Mouse (Mus musculus) gastrocnemius, adult 2 months (tissue): ENCODE results near the gene Srp14. TPM values are rescaled to one million over a fixed set of nuclear protein-coding genes. Genes with fewer than 3 reads are reported as not detected.
A peak's percentile ranks its signal among the peaks of the same experiment; 100 is the strongest.

ENCODE experiments used
- DNase-seq: peaks from one replicate; pipeline ENCODE4 v3.0.0; 2022
- H3K27ac ChIP-seq: fragments of 200-600 bp; 2 replicates; pipeline ENCODE4 v1.8.1; 2022; ENCODE audit warnings: mild to moderate bottlenecking
- H3K4me3 ChIP-seq: fragments of 200-600 bp; 2 replicates; pipeline ENCODE4 v1.8.1; 2022; ENCODE audit warnings: mild to moderate bottlenecking, moderate library complexity
- CTCF ChIP-seq: fragments of 200-600 bp; IDR thresholded peaks from 2 replicates; pipeline ENCODE4 v1.8.1; 2022; ENCODE audit warnings: antibody characterized with exemption, mild to moderate bottlenecking, moderate library complexity
- intact Hi-C: fragments of 180-260 bp; cut with DNase I; formaldehyde crosslinking; loops from one replicate; pipeline ENCODE4 v1.15.1; 2025
- total RNA-seq, 2 experiments: library from RNA; stranded (reverse); gene quantifications; 2 replicates each; pipeline ENCODE4 v1.2.3; 2021

The Srp14 gene
- total RNA-seq, 2 experiments from 2014 or later, result 120 to 133 TPM

DNA sequence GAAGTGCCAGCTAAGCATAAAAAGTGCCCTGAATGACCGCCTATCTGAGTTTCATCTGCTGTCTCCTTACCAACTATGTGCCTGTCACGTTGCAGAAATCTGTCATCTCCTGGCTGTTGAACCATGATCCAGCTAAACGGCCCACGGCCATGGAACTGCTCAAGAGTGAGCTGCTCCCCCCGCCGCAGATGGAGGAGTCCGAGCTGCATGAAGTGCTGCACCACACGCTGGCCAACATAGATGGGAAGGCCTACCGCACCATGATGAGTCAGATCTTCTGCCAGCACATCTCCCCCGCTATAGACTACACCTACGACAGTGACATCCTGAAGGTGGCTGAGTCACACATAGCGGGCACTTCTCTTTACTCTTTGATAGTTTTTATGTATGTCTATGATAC, 31.3 kb downstream of the Srp14 start:
- intact Hi-C loops, result no loop called here
- H3K27ac ChIP-seq, result no peak overlapping the region
- TF ChIP-seq CTCF, result no peak
- no peak for DNase-seq
- no peak overlapping the region for H3K4me3 ChIP-seq

- intact Hi-C loops, result no loop called here
- H3K4me3 ChIP-seq, result no peak overlapping the region
- no peak overlapping the region for H3K27ac ChIP-seq
- no peak for DNase-seq
- no peak for TF ChIP-seq CTCF
Measured at GRCm38 (mm10) chr2:118445696-118446674, 33.5 kb downstream of the Srp14 start.

DNA sequence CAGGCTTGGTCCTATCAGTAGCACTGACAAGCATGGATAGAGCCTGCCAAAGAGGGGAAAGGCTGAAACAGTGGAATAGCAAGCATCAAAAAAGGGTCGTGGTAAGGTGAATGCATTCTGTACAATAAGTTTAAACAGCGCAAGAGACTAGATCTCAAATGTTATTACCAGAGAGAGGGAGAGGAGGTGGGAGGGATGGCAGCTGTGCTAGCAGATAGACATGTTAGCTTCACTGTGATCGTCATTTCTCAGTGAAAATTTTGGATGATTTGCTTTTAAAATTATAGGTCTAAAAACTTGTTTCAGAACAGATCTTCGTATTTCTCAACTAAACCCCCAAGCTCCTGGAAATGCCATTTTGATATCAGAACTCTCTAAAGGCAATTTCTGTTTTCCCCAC, 36.8 kb downstream of the Srp14 start:
- DNase-seq, result no peak
- H3K4me3 ChIP-seq, result no peak overlapping the region
- H3K27ac ChIP-seq, result no peak overlapping the region
- intact Hi-C loops, result no loop called here
- TF ChIP-seq CTCF, result no peak

- DNase-seq, result no peak
- Histone ChIP-seq H3K4me3 (no peak overlapping the region), H3K27ac (no peak overlapping the region)
- no peak for TF ChIP-seq CTCF
- intact Hi-C loops, result no loop called here
Measured at GRCm38 (mm10) chr2:118442172-118442571, 37.3 kb downstream of the Srp14 start.

DNA sequence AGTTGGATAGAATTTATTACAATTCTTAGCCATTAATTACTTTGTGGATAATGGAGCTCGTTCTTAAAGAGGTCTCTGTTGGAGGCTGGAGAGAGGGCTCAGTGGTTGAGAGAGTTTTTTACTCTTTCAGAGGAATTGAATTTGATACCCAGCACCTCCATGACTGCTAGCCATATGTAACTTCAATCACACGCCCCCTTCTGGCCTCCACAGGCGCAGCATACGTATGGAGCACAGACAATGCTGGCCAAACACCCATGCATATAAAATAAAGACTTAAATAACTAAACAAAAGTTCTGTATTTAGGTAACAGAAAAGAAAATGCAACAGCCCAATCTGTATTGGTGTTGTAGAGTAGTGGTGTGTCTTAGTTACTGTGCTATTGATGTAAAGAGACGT, 47.9 kb downstream of the Srp14 start:
- DNase-seq, result peak; percentile 41
- peak; percentile 72 for TF ChIP-seq CTCF
- H3K27ac ChIP-seq, result no peak overlapping the region
- intact Hi-C loops, result loop anchor here (1.0 kb wide), 1 partner anchor 168 kb away; no protein-coding TSS in a partner anchor
- H3K4me3 ChIP-seq, result no peak overlapping the region

GRCm38 (mm10) chr2:118430630-118431029, 48.9 kb downstream of the Srp14 start:
- Histone ChIP-seq H3K27ac (no peak overlapping the region), H3K4me3 (no peak overlapping the region)
- intact Hi-C loops, result loop anchor here (1.0 kb wide), 1 partner anchor 167 kb away; no protein-coding TSS in a partner anchor
- TF ChIP-seq CTCF, result no peak
- no peak for DNase-seq

DNA sequence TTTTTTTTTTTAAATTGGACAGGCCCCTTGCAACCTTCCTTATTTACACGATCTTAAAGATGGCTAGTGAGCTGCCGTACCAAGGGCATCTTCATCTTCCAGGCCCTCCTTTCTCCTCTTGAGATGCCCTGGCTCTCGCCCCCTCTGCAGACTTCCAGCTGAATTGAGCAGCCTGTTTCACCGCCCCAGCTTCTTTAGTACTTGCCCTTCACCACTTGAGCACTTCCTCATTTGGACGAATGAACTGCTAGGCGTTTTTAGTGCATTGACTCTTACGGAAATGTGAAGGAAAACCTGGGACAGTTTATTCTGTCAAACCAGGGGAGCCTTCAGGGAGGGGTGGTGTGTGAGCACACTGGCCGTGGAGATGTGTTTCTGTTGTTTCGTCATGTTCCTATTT, 50.2 kb downstream of the Srp14 start:
- Histone ChIP-seq H3K27ac (no peak overlapping the region), H3K4me3 (no peak overlapping the region)
- TF ChIP-seq CTCF, result no peak
- intact Hi-C loops, result no loop called here
- no peak for DNase-seq

GRCm38 (mm10) chr2:118428296-118428695, 51.2 kb downstream of the Srp14 start:
- no peak for TF ChIP-seq CTCF
- intact Hi-C loops, result no loop called here
- Histone ChIP-seq H3K27ac (no peak overlapping the region), H3K4me3 (no peak overlapping the region)
- DNase-seq, result no peak

Other genes with a start within 250 kb of the Srp14 start
- not detected for gene Fsip1, start 222.7 kb downstream of the Srp14 start, total RNA-seq
- under 1 TPM in 1 of 2 experiments, not detected in 1; 0.14 TPM for gene Gpr176, start 106.3 kb downstream of the Srp14 start, total RNA-seq
- gene Eif2ak4, start 91.1 kb downstream of the Srp14 start, total RNA-seq, result 1 to 10 TPM; 4.2 to 5.2 TPM
- gene Bmf, start 70.0 kb upstream of the Srp14 start, total RNA-seq, result 1 to 10 TPM; 3.3 to 6.2 TPM
- gene Bub1b, start 118.5 kb upstream of the Srp14 start, total RNA-seq, result under 1 TPM; 0.25 to 0.38 TPM
- gene Pak6, start 183.6 kb upstream of the Srp14 start, total RNA-seq, result not detected
- gene Ankrd63, start 224.3 kb upstream of the Srp14 start, total RNA-seq, result under 1 TPM in 1 of 2 experiments, not detected in 1; 0.06 TPM
- gene Plcb2, start 248.7 kb upstream of the Srp14 start, total RNA-seq, result under 1 TPM; 0.11 to 0.43 TPM